Mouse (Mus musculus): ENCODE measurements around the gene Des. TPM values are rescaled to one million over a fixed set of nuclear protein-coding genes. Genes with fewer than 3 reads are reported as not detected.

Gene Des
- polyA plus RNA-seq, 2 experiments, result 53.7 to 78.6 TPM

GRCm38 (mm10) chr1:75405547-75405946 is 45.4 kb downstream of the Des start:
- no peaks in the 10 kb centered on the region for H3K27me3 ChIP-seq (ENCODE audit: control insufficient read depth, insufficient read depth, low read length)
- no peak overlapping the region for H3K27ac ChIP-seq (replicated peaks; ENCODE audit: low read depth, low read length)
- no peak overlapping the region for H3K4me2 ChIP-seq (replicated peaks; ENCODE audit: low read depth, low read length, severe bottlenecking)
- no peaks in the 10 kb centered on the region for H3K9me3 ChIP-seq (ENCODE audit: control insufficient read depth, low read length)
- peaks cover 59% of the 10 kb centered on the region for H3K36me3 ChIP-seq (ENCODE audit: control insufficient read depth, insufficient read depth, low read length)
- H3K9ac ChIP-seq (ENCODE audit: low read depth, low read length, severe bottlenecking), result no peak overlapping the region
- TF ChIP-seq POLR2A (IDR thresholded peaks at IDR 0.05; ENCODE audit: borderline replicate concordance, extremely low read depth, insufficient read depth, insufficient read length), result no peak
- no peak for DNase-seq (ENCODE audit: low spot score)
- H3K4me1 ChIP-seq (ENCODE audit: control insufficient read depth, insufficient read depth, low read length), result no peaks in the 10 kb centered on the region
- ATAC-seq (ENCODE audit: low FRiP score, low read depth), result no peak
- H3K4me3 ChIP-seq (replicated peaks; ENCODE audit: low read length), result no peak overlapping the region
- 84% methylated on average over 3 of the region's 3 CpGs for WGBS

GRCm38 (mm10) chr1:75406173-75406572 is 46.0 kb downstream of the Des start:
- no peak overlapping the region for H3K4me2 ChIP-seq (replicated peaks; ENCODE audit: low read depth, low read length, severe bottlenecking)
- H3K9ac ChIP-seq (ENCODE audit: low read depth, low read length, severe bottlenecking), result no peak overlapping the region
- 90% methylated on average over 15 of the region's 15 CpGs for WGBS
- no peak overlapping the region for H3K4me3 ChIP-seq (replicated peaks; ENCODE audit: low read length)
- no peaks in the 10 kb centered on the region for H3K27me3 ChIP-seq (ENCODE audit: control insufficient read depth, insufficient read depth, low read length)
- no peak for ATAC-seq (ENCODE audit: low FRiP score, low read depth)
- no peak for TF ChIP-seq POLR2A (IDR thresholded peaks at IDR 0.05; ENCODE audit: borderline replicate concordance, extremely low read depth, insufficient read depth, insufficient read length)
- no peak for DNase-seq (ENCODE audit: low spot score)
- no peaks in the 10 kb centered on the region for H3K4me1 ChIP-seq (ENCODE audit: control insufficient read depth, insufficient read depth, low read length)
- no peak overlapping the region for H3K27ac ChIP-seq (replicated peaks; ENCODE audit: low read depth, low read length)
- peaks cover 62% of the 10 kb centered on the region for H3K36me3 ChIP-seq (ENCODE audit: control insufficient read depth, insufficient read depth, low read length)
- no peaks in the 10 kb centered on the region for H3K9me3 ChIP-seq (ENCODE audit: control insufficient read depth, low read length)

- Histone ChIP-seq H3K4me1 (ENCODE audit: control insufficient read depth, insufficient read depth, low read length) (no peaks in the 10 kb centered on the region), H3K9me3 (ENCODE audit: control insufficient read depth, low read length) (no peaks in the 10 kb centered on the region), H3K27me3 (ENCODE audit: control insufficient read depth, insufficient read depth, low read length) (no peaks in the 10 kb centered on the region), H3K4me3 (replicated peaks; ENCODE audit: low read length) (no peak overlapping the region), H3K36me3 (ENCODE audit: control insufficient read depth, insufficient read depth, low read length) (peaks cover 56% of the 10 kb centered on the region), H3K4me2 (replicated peaks; ENCODE audit: low read depth, low read length, severe bottlenecking) (no peak overlapping the region), H3K9ac (ENCODE audit: low read depth, low read length, severe bottlenecking) (no peak overlapping the region), H3K27ac (replicated peaks; ENCODE audit: low read depth, low read length) (no peak overlapping the region)
- 92% methylated on average over 9 of the region's 9 CpGs for WGBS
- DNase-seq (ENCODE audit: low spot score) (no peak), ATAC-seq (ENCODE audit: low FRiP score, low read depth) (no peak)
- TF ChIP-seq POLR2A (IDR thresholded peaks at IDR 0.05; ENCODE audit: borderline replicate concordance, extremely low read depth, insufficient read depth, insufficient read length), result no peak
These were observed 46.9 kb downstream of the Des start for GRCm38 (mm10) chr1:75407056-75407455.

- WGBS, result 72% methylated on average over 4 of the region's 4 CpGs
- H3K36me3 ChIP-seq (ENCODE audit: control insufficient read depth, insufficient read depth, low read length), result peaks cover 45% of the 10 kb centered on the region
- ATAC-seq (ENCODE audit: low FRiP score, low read depth), result no peak
These were observed 48.1 kb downstream of the Des start for GRCm38 (mm10) chr1:75408210-75408609.

GRCm38 (mm10) chr1:75409950-75410349 is 49.8 kb downstream of the Des start:
- no peaks in the 10 kb centered on the region for H3K4me1 ChIP-seq (ENCODE audit: control insufficient read depth, insufficient read depth, low read length)
- no peaks in the 10 kb centered on the region for H3K27me3 ChIP-seq (ENCODE audit: control insufficient read depth, insufficient read depth, low read length)
- DNase-seq (ENCODE audit: low spot score), result no peak
- TF ChIP-seq POLR2A (IDR thresholded peaks at IDR 0.05; ENCODE audit: borderline replicate concordance, extremely low read depth, insufficient read depth, insufficient read length), result no peak
- no peak overlapping the region for H3K27ac ChIP-seq (replicated peaks; ENCODE audit: low read depth, low read length)
- peaks cover 37% of the 10 kb centered on the region for H3K36me3 ChIP-seq (ENCODE audit: control insufficient read depth, insufficient read depth, low read length)
- WGBS, result 89% methylated on average over 7 of the region's 7 CpGs
- H3K4me3 ChIP-seq (replicated peaks; ENCODE audit: low read length), result no peak overlapping the region
- H3K9me3 ChIP-seq (ENCODE audit: control insufficient read depth, low read length), result no peaks in the 10 kb centered on the region
- ATAC-seq (ENCODE audit: low FRiP score, low read depth), result no peak
- H3K9ac ChIP-seq (ENCODE audit: low read depth, low read length, severe bottlenecking), result no peak overlapping the region
- H3K4me2 ChIP-seq (replicated peaks; ENCODE audit: low read depth, low read length, severe bottlenecking), result no peak overlapping the region

More at GRCm38 (mm10) chr1:75408210-75408609, 48.1 kb downstream of the Des start:
- no peak for TF ChIP-seq POLR2A (IDR thresholded peaks at IDR 0.05; ENCODE audit: borderline replicate concordance, extremely low read depth, insufficient read depth, insufficient read length)
- Histone ChIP-seq H3K27ac (replicated peaks; ENCODE audit: low read depth, low read length) (no peak overlapping the region), H3K9ac (ENCODE audit: low read depth, low read length, severe bottlenecking) (no peak overlapping the region), H3K27me3 (ENCODE audit: control insufficient read depth, insufficient read depth, low read length) (no peaks in the 10 kb centered on the region), H3K4me3 (replicated peaks; ENCODE audit: low read length) (no peak overlapping the region), H3K9me3 (ENCODE audit: control insufficient read depth, low read length) (no peaks in the 10 kb centered on the region), H3K4me2 (replicated peaks; ENCODE audit: low read depth, low read length, severe bottlenecking) (no peak overlapping the region), H3K4me1 (ENCODE audit: control insufficient read depth, insufficient read depth, low read length) (no peaks in the 10 kb centered on the region)
- no peak for DNase-seq (ENCODE audit: low spot score)

GRCm38 (mm10) chr1:75412196-75412595 is 52.1 kb downstream of the Des start:
- Histone ChIP-seq H3K36me3 (ENCODE audit: control insufficient read depth, insufficient read depth, low read length) (peaks cover 36% of the 10 kb centered on the region), H3K27me3 (ENCODE audit: control insufficient read depth, insufficient read depth, low read length) (no peaks in the 10 kb centered on the region), H3K4me3 (replicated peaks; ENCODE audit: low read length) (no peak overlapping the region), H3K9ac (ENCODE audit: low read depth, low read length, severe bottlenecking) (no peak overlapping the region), H3K9me3 (ENCODE audit: control insufficient read depth, low read length) (no peaks in the 10 kb centered on the region), H3K4me1 (ENCODE audit: control insufficient read depth, insufficient read depth, low read length) (no peaks in the 10 kb centered on the region), H3K27ac (replicated peaks; ENCODE audit: low read depth, low read length) (no peak overlapping the region), H3K4me2 (replicated peaks; ENCODE audit: low read depth, low read length, severe bottlenecking) (no peak overlapping the region)
- TF ChIP-seq POLR2A (IDR thresholded peaks at IDR 0.05; ENCODE audit: borderline replicate concordance, extremely low read depth, insufficient read depth, insufficient read length), result no peak
- WGBS, result 90% methylated on average over 3 of the region's 3 CpGs
- ATAC-seq (ENCODE audit: low FRiP score, low read depth) (no peak), DNase-seq (ENCODE audit: low spot score) (no peak)
